Mouse (Mus musculus) E14TG2a.4 (cell line): Measurements from ENCODE around the gene Pygm.

ENCODE experiments used
- H3K27me3 ChIP-seq: 2 replicates; pipeline ENCODE4 v1.6.1; 2014; ENCODE audit warnings: low read length, control low read depth; ENCODE audit not compliant: insufficient read depth
- H3K36me3 ChIP-seq: 2 replicates; pipeline ENCODE4 v1.6.1; 2014; ENCODE audit warnings: low read length, control low read depth; ENCODE audit not compliant: insufficient read depth
- H3K4me1 ChIP-seq: replicated peaks from 2 replicates; pipeline ENCODE4 v1.6.1; 2014; ENCODE audit warnings: low read depth, low read length, control low read depth
- H3K4me3 ChIP-seq: replicated peaks from 2 replicates; pipeline ENCODE4 v1.5.1; 2014; ENCODE audit warnings: mild to moderate bottlenecking, low read length
- H3K9me3 ChIP-seq: 2 replicates; pipeline ENCODE4 v1.6.1; 2014; ENCODE audit warnings: low read length, control low read depth
- CTCF ChIP-seq: conservative IDR thresholded peaks from 2 replicates; pipeline ENCODE4 v1.5.1; 2014; ENCODE audit warnings: low read length
- NANOG ChIP-seq: IDR thresholded peaks from 2 replicates; pipeline ENCODE4 v1.6.1; 2014; ENCODE audit warnings: borderline replicate concordance, low read length, mixed read lengths
- POU5F1 ChIP-seq: IDR thresholded peaks from 2 replicates; pipeline ENCODE4 v1.6.1; 2014; ENCODE audit warnings: low read length, borderline replicate concordance

The Pygm gene

DNA sequence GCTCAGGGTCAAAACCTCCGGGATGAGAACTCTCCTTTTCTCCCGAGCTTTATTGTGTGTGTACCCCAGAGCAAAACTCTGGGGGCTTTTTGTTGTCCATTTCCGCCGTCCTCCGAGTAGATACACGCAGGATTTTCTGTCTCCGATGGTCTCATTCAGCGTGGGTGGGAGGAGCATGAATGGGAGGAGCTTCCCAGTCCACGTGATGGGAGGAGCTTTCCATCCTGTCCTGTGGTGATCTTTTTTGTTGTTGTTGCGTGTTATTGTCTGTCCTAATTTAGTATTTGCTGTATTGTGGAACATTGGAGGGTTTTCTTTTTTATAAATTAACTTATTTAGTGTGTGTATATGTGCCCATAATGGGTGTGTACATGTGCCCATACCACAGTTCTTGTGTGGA lies 21.2 kb downstream of the Pygm start:
- TF ChIP-seq NANOG (no peak), POU5F1 (no peak), CTCF (no peak)
- peak overlapping the region; percentile 87 for H3K4me3 ChIP-seq

DNA sequence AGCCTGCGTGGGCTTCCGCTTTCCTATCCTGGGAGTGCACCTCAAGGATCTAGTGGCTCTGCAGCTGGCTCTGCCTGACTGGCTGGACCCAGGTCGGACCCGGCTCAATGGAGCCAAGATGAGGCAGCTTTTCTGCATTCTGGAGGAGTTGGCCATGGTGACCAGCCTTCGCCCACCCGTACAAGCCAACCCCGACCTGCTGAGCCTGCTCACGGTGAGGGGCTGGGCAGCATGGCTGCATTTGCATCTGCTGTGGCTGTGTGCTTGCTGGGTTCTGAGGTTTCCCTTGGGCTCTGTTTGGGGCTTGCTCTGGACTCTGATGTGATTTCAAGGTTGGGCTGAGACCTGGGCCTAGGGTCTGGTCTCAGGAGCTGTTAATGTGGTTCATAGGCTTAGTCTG lies 22.9 kb downstream of the Pygm start:
- no peak for TF ChIP-seq POU5F1
- TF ChIP-seq NANOG: no peak
- TF ChIP-seq CTCF: no peak
- Histone ChIP-seq H3K4me1 (peaks cover 100% of the 10 kb centered on the region), H3K4me3 (peak overlapping the region; percentile 72), H3K36me3 (peaks cover 56% of the 10 kb centered on the region), H3K9me3 (no peaks in the 10 kb centered on the region), H3K27me3 (peaks cover 27% of the 10 kb centered on the region)

More for the DNA sequence above, 21.2 kb downstream of the Pygm start:
- Histone ChIP-seq H3K27me3 (peaks cover 34% of the 10 kb centered on the region), H3K4me1 (peaks cover 99% of the 10 kb centered on the region), H3K9me3 (no peaks in the 10 kb centered on the region), H3K36me3 (peaks cover 47% of the 10 kb centered on the region)

GRCm38 (mm10) chr19:6407816-6408510 lies 23.8 kb downstream of the Pygm start:
- Histone ChIP-seq H3K4me1 (peaks cover 100% of the 10 kb centered on the region), H3K27me3 (peaks cover 19% of the 10 kb centered on the region), H3K4me3 (peak overlapping the region; percentile 72), H3K9me3 (no peaks in the 10 kb centered on the region), H3K36me3 (peaks cover 48% of the 10 kb centered on the region)
- TF ChIP-seq CTCF (no peak), NANOG (no peak), POU5F1 (no peak)

- H3K4me3 ChIP-seq: peak overlapping the region; percentile 72
- H3K4me1 ChIP-seq: peaks cover 100% of the 10 kb centered on the region
- H3K27me3 ChIP-seq: peaks cover 12% of the 10 kb centered on the region
- no peaks in the 10 kb centered on the region for H3K9me3 ChIP-seq
- peaks cover 45% of the 10 kb centered on the region for H3K36me3 ChIP-seq
- TF ChIP-seq CTCF (no peak), NANOG (no peak), POU5F1 (no peak)
Measured at GRCm38 (mm10) chr19:6408749-6409148, 24.6 kb downstream of the Pygm start.

- Histone ChIP-seq H3K36me3 (peaks cover 45% of the 10 kb centered on the region), H3K4me3 (peak overlapping the region; percentile 72), H3K27me3 (peaks cover 11% of the 10 kb centered on the region), H3K4me1 (peaks cover 100% of the 10 kb centered on the region), H3K9me3 (no peaks in the 10 kb centered on the region)
- TF ChIP-seq POU5F1 (no peak), CTCF (no peak), NANOG (no peak)
Measured at GRCm38 (mm10) chr19:6409176-6409575, 25.0 kb downstream of the Pygm start.

GRCm38 (mm10) chr19:6409936-6410335 lies 25.7 kb downstream of the Pygm start:
- H3K9me3 ChIP-seq: no peaks in the 10 kb centered on the region
- TF ChIP-seq CTCF: no peak
- no peak for TF ChIP-seq NANOG
- no peak for TF ChIP-seq POU5F1
- H3K27me3 ChIP-seq: peaks cover 8% of the 10 kb centered on the region; the same call in 1 of the 2 replicates
- H3K4me3 ChIP-seq: no peak overlapping the region
- H3K36me3 ChIP-seq: peaks cover 44% of the 10 kb centered on the region
- H3K4me1 ChIP-seq: peaks cover 100% of the 10 kb centered on the region

DNA sequence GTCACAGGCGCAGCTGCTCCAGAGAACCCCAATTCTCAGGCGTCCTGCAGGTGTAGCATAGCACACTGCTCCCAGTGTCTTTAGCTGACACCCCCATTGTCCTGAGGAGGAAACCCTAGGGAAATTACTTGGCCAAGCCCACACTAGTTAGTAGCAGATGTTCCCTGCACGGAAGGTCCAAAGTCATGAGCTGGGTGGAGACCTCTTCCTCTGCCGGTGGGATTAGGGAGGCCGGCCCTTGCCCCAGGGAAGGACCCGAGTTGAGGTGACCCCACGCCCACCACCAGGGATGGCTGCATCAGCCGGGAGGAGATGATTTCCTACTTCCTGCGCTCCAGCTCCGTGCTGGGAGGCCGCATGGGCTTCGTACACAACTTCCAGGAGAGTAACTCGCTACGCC lies 28.6 kb downstream of the Pygm start:
- H3K9me3 ChIP-seq: no peaks in the 10 kb centered on the region
- peaks cover 100% of the 10 kb centered on the region for H3K4me1 ChIP-seq
- no peak for TF ChIP-seq POU5F1
- H3K36me3 ChIP-seq: peaks cover 38% of the 10 kb centered on the region
- H3K27me3 ChIP-seq: peaks cover 8% of the 10 kb centered on the region; the same call in 1 of the 2 replicates
- peak overlapping the region; percentile 78 for H3K4me3 ChIP-seq

DNA sequence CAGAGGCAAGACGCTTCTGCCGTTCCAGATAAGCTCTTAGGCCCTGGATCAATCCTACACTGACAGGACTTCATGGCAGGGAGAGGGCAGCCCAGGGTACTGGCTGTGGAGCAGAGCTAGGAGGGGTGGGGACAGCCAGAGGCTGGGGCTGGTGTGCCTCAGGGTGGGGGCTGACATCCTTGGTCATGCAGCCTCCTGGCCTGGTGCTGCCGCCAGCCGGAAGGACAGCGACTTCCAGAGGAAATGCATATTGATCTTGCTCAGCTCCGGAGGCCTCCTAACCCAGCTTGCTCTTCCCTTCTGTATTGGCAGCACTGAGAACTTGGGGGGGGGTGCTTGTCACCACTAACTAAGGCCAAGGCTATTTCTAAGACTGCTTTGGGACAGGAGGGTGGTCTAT lies 31.3 kb downstream of the Pygm start:
- Histone ChIP-seq H3K9me3 (no peaks in the 10 kb centered on the region), H3K4me1 (peaks cover 91% of the 10 kb centered on the region), H3K27me3 (peaks cover 25% of the 10 kb centered on the region), H3K36me3 (peaks cover 29% of the 10 kb centered on the region), H3K4me3 (peak overlapping the region; percentile 82)
- TF ChIP-seq CTCF: no peak
